Mouse (Mus musculus): ENCODE measurements around the gene Tmem42. TPM values are rescaled to one million over a fixed set of nuclear protein-coding genes. Genes with fewer than 3 reads are reported as not detected.

Gene Tmem42
- 10 to 100 TPM; 33.7 to 40.9 TPM for total RNA-seq (2021)

DNA sequence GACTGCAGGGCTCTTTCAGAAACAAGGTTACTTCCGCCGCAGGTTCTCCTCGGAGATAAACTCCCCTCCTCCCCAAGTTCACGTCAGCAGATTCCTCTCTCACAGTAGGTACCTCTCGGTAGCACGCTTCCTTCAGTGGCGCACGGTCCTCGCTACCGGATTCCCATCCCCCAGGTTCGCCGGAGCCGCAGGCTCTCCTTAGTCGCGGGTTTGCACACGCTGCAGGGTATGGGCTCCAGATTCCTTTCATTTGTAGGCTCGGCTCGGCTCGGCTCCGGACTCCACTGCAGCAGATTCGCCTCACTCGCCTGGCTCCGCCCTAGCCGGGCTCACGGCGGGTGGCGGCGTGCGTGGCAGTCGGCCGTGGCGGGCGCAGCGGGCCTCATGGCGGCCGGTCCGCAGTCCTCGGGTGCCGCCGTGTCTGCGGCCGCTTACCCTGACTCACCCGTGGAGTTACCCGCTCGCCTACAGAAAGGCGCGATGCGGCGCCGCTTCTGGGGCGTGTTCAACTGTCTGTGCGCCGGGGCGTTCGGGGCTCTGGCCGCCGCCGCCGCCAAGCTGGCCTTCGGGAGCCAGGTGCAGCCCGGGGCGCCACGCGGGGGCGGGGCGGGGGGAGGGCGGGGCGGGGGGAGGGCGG lies at the start of gene Tmem42:
Gene Tmem42, plus strand, starts transcription at position 332 of the 637 bp plus-strand sequence.
- DNase-seq (ENCODE audit: extremely low spot score in 1 of 2, low spot score in 2 of 2) = peak; percentile 78 to 92
- intact Hi-C loops (cut with DNase I) = no loop called here

DNA sequence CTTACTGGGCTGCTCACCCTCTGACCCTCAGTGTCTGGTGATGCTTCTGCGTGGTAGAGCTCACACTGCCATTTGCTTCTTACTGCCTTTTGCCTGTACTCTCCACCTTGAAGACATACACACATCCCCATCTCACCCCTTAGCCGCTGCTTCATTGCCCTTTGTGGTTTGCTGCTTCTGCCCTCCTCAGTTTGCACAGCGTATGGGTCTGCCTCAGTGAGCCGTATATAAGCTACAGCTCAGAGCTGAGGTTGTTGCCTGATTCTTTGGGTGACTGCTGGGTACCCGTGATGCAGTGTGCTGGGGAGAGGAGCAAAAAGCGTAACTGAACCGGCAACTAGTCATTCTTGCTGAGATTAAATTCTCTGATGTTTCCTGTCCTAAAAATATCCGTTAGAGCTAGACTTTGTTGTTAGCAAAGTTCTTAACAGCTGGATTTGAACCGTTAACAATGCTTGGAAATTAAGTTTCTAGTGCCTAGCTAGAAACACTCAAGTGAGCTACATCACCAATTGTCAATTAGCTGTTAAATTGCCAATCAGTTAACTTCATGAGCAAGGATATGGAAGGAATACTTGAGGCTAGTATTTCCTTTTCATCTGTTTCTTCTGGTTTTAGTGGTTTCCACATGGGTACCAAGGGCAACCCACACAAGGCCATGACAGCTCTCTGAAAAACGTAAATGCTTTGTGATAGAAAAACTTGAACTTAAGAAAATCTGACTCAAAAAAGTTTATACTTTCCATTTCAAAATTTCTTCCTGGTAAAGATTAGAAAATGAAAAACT lies 22.5 kb upstream of the Tmem42 start:
- intact Hi-C loops (cut with DNase I) = no loop called here
- DNase-seq (ENCODE audit: extremely low spot score in 1 of 2, low spot score in 2 of 2) = no peak

GRCm38 (mm10) chr9:122999193-122999586 lies 21.9 kb upstream of the Tmem42 start:
- intact Hi-C loops (cut with DNase I) = no loop called here
- no peak for DNase-seq (ENCODE audit: extremely low spot score in 1 of 2, low spot score in 2 of 2)

DNA sequence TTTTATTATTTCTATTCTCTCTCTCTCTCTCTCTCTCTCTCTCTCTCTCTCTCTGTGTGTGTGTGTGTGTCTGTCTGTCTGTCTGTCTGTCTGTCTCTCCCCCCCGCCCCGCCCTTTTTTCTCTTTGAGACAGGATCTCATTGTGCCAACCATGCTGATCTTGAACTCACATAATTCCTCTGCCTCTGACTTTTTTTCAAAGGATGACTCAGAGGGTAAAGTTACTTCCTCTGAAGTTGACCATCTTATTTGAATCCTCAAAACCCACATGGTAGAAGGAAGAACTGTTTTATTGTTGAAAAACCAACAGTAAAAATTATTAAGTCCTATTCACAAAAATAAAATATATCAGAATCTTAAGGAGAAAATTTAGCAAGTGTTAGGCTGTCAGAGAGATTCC lies 16.4 kb upstream of the Tmem42 start:
- DNase-seq (ENCODE audit: extremely low spot score in 1 of 2, low spot score in 2 of 2) = no peak

GRCm38 (mm10) chr9:123006071-123006470 lies 15.1 kb upstream of the Tmem42 start:
- intact Hi-C loops (cut with DNase I) = no loop called here
- DNase-seq (ENCODE audit: extremely low spot score in 1 of 2, low spot score in 2 of 2) = no peak

More for the DNA sequence above, 16.4 kb upstream of the Tmem42 start:
- intact Hi-C loops (cut with DNase I) = no loop called here

DNA sequence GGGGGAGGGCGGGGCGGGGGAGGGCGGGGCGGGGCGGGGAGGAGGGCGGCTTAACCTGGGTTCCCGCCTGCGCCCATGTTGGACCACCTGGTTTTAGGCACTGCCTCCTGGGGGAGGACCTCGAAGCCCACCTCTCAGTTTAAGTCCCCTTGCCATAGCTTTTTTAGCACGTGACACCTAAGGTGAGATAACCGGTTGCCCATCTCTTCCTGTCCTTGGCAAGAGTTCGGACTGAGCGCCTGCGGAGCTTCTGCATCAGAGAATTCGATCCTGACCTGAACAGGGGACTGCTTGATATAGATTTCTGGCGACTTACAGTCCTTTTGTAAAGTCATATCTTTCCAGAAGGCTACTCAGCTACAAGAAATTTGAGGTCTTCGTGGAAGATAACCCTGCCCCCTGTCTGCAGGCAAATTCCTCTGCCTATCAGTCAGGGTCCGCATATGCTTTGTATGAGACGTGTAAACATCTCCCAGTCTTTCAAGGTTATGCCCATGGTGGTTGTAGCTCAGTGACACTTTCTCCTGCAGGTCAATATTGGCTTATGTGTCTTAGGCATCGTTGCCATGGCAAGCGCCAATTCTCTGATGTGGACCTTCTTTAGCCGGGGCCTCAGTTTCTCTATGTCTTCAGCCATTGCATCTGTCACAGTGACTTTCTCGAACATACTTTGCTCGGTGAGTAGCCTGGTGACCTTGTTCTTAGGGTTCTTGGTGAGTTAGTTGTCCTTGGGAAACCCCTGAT lies 682 bp downstream of the Tmem42 start:
- intact Hi-C loops (cut with DNase I) = no loop called here
- DNase-seq (ENCODE audit: extremely low spot score in 1 of 2, low spot score in 2 of 2) = peak in 1 of 2 experiments; percentile 9

- no peak for DNase-seq (ENCODE audit: extremely low spot score in 1 of 2, low spot score in 2 of 2)
- intact Hi-C loops (cut with DNase I) = no loop called here
Measured at GRCm38 (mm10) chr9:123024201-123024600, 3.1 kb downstream of the Tmem42 start.

DNA sequence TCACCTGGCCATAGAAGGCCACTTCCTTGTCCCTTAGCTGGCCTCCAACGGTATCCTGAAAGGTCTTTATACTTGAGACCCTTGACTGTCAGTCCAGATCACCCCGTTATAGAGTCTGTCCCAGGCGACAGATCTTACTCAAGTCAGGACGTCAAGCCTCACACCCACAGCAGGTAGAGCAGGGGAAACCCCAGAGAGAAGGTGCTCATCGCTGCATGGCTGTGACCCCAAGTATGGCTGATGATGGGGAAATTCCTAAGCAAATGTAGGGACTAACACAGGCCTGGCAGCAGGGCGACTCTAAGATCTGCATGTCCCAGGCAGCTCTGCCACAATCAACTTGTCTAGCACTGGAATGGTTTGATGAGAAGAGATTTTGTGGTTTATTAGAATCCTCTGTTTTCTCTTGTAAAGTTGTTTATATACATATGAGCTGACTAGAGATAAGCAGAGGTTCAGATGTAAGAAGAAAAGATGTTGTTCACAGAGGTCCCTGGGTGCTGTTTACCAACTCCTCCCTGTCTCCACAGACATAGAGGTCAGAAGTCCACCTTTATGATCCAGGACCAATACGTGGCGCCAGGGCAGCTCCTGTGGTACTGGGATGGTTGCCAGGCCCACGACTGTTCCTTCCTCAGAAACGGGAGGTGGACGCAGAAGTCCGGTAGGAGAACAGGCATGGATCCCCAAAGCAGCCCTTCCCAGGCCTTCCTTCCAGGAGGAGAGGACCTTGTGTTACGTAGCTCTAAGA lies 10.5 kb downstream of the Tmem42 start:
- peak in 1 of 2 experiments; percentile 26 for DNase-seq (ENCODE audit: extremely low spot score in 1 of 2, low spot score in 2 of 2)
- intact Hi-C loops (cut with DNase I) = no loop called here

- no peak for DNase-seq (ENCODE audit: extremely low spot score in 1 of 2, low spot score in 2 of 2)
- intact Hi-C loops (cut with DNase I) = no loop called here
Measured at GRCm38 (mm10) chr9:123034426-123034825, 13.3 kb downstream of the Tmem42 start, which contains the start of gene Tgm4. Tgm4 (plus strand) TSS chr9:123034726.

- DNase-seq (ENCODE audit: extremely low spot score in 1 of 2, low spot score in 2 of 2) = no peak
- intact Hi-C loops (cut with DNase I) = no loop called here
Measured at GRCm38 (mm10) chr9:123047665-123048064, 26.5 kb downstream of the Tmem42 start.

DNA sequence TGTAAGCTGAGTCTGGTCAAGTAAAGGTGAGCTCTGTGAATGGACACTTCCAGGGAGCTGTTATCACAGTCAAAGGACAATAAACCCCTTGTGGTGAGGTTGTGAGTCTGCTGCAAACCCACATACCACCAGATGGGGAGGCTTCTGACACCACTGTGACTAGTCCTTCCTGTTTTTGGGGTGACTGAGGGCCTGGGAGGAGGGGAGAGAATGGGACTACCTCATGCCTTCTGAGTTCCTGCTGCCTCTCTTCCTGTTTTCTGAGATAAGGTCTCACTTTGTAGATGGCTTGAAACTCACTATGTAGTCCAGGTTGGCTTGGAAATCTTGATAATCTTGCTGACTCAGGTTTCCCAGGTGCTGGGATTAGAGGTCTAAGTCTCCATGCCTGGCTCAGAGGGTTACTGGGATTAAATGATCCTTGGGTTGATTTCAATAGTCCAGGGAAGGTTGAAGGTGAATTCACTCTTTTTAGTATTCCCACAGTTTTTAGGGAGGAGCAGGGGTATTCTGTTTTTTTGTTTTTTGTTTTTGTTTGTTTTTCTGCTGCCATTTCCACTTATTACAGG lies 37.7 kb downstream of the Tmem42 start:
- no peak for DNase-seq (ENCODE audit: extremely low spot score in 1 of 2, low spot score in 2 of 2)
- intact Hi-C loops (cut with DNase I) = no loop called here

GRCm38 (mm10) chr9:123060172-123060571 lies 39.0 kb downstream of the Tmem42 start:
- intact Hi-C loops (cut with DNase I) = no loop called here
- DNase-seq (ENCODE audit: extremely low spot score in 1 of 2, low spot score in 2 of 2) = no peak

Other genes with a start within 250 kb of the Tmem42 start
- gene Tcaim, start 215.8 kb upstream of the Tmem42 start, total RNA-seq (2021) = 10 to 100 TPM; 12.5 to 14.6 TPM
- gene Gm35549, start 177.3 kb upstream of the Tmem42 start, total RNA-seq (2021) = not detected
- 100 to 1,000 TPM; 166 to 172 TPM for gene Zfp445, start 155.3 kb upstream of the Tmem42 start, total RNA-seq (2021)
- gene Zkscan7, start 135.6 kb upstream of the Tmem42 start, total RNA-seq (2021) = 1 to 10 TPM; 4.5 to 5.0 TPM
- 1 to 10 TPM; 6.9 to 8.0 TPM for gene Zfp105, start 98.3 kb upstream of the Tmem42 start, total RNA-seq (2021)
- gene 1110059G10Rik, start 70.3 kb upstream of the Tmem42 start, total RNA-seq (2021) = 10 to 100 TPM; 19.4 to 21.1 TPM
- 1 to 10 TPM; 3.6 to 4.9 TPM for gene Kif15, start 70.3 kb upstream of the Tmem42 start, total RNA-seq (2021)
- gene Tgm4, start 13.4 kb downstream of the Tmem42 start, total RNA-seq (2021) = 1 to 10 TPM in 1 of 2 experiments, under 1 TPM in 1; 0.97 to 1.0 TPM
- 10 to 100 TPM; 77.2 to 79.9 TPM for gene Zdhhc3, start 91.9 kb downstream of the Tmem42 start, total RNA-seq (2021)
- gene Exosc7, start 91.9 kb downstream of the Tmem42 start, total RNA-seq (2021) = 10 to 100 TPM; 38.4 to 40.1 TPM
- gene Clec3b, start 129.6 kb downstream of the Tmem42 start, total RNA-seq (2021) = 1 to 10 TPM; 5.4 to 6.2 TPM
- gene Cdcp1, start 194.7 kb downstream of the Tmem42 start, total RNA-seq (2021) = under 1 TPM; 0.13 to 0.16 TPM
- gene Tmem158, start 239.4 kb downstream of the Tmem42 start, total RNA-seq (2021) = 10 to 100 TPM; 81.5 to 87.1 TPM